Mouse (Mus musculus): ENCODE data around the gene Rgs9.

The Rgs9 gene

GRCm38 (mm10) chr11:109233627-109234026 lies 64.3 kb downstream of the Rgs9 start:
- no peak for DNase-seq

DNA sequence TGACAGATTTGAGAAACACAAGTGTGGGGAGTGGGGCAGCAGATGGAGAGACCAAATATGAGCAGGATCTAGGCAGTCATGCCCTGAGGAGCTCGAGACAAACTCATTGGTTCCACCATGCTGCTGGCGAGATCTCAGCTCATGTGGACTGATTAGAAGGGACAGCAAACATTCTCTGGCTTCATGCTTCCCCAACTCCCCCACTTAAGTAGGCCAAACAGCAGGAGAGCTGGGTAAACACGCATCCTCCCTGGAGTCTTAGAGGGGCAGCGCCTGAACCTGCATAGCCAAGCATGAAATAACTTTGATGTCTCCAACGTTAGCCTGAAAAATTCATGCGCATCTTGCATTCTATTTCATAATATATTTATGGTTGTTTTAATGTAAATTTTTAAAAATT lies 65.1 kb downstream of the Rgs9 start:
- no peak for DNase-seq

DNA sequence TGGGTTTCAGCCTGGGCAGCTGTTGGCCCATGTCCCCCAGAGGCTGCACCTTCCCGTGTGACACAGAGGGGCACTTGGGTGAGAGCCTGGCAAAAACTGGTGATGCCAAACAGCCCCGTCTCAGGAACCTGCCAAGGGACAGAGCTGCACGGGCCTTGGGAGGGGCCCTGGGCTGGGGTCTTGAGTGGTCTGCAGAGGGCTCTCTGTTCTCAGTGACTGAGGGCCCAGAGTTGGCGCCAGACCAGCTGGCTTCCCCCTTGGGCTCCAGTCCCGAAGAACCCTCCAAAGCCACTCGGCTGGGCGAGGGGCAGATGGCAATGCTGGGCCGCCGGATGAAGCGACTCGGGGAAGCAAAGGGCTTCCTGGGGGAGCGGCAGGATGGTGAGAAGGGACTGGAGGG lies 70.8 kb downstream of the Rgs9 start:
- no peak for DNase-seq

DNA sequence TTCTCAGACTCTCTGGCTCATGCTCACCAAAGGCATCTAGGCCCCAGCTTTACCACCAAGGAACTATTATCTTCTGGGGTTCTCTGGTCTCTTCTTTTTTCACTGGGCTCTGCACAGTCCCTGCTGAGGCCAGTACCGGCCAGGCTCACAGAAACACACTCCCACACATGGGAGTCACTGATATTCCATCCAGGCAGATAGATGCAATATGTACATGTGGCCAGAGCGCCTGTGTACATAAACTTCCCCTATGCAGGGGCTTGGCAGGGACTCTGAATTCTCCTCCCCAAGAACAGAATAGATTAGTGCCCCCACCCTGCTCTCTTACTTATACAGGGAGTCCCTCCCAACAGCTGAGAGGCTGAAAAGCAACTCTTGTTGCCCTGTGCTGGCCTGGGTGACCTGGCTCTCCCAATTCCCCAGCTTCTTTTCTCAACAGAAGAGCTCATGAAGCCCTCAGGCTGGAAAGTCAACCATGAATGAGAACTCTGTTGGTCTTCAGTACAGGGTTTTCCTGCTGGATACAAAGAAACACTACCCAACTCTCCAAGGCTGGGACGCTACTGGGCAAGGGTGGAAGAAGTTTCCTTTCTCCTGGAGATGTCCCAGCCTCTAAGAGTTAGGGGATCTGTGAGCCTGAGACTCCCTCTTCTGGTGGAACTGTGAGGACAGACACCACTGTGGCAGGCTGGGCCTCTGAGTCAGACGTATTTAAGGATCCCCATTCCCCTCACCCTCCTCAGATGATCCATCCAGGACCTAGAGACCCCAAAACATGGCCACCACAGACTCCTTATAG lies 76.5 kb downstream of the Rgs9 start:
- peak; percentile 21 for DNase-seq

DNA sequence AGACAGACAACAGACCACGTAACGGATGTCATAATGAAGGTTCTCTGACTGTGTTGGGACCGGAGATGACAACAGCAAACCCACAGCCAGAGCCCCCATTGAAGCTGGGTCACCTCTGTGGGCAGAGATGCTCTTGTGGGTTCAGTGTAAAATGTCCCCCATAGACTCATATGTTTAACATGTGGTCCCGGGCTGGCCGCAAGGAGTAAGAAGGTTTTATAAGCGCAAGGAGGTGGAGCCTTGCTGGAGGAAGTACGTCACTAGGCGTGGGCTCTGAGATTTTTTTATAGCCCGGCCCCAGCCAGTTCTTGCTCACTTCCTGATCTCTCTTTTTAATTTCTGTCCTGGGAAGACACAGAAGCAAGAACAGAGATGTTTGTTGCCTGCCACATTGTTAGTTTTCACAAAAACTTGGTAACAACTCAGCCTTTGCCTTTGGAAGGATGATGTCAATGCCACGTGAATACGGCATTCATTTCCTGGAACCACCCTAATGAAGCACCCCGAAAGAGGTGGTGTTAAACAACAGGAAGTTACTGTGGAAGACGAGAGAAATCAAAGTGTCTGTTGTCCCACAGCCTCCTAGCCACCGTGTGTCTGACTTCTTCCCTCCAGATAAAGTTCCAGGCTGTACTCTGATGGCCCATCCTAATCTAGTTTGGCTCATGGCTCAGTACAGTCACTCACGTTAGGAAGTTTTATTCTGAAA lies 79.1 kb downstream of the Rgs9 start:
- DNase-seq: no peak

- DNase-seq: no peak
These were observed 79.9 kb downstream of the Rgs9 start for GRCm38 (mm10) chr11:109217827-109218536.

GRCm38 (mm10) chr11:109210772-109211171 lies 87.2 kb downstream of the Rgs9 start:
- DNase-seq: no peak

DNA sequence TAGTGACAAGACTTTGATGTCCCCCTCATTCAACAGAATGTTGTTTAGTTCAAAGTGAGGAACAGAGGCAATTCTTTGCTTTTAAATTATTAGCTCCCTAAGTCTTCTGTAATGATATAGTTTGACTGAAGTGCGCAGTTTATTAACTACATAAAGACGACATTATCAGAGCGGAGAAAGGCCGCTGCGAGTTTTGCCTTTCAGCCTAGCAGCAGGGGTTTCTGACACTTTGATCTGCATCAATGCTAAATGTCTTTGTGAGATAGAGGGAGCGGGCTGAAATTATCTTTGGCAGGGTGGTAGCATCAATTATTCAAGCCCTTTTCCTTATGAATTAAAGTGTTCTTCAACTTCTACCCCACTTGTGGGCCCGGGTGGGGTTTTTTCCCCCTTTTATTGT lies 87.6 kb downstream of the Rgs9 start:
- DNase-seq: no peak

DNA sequence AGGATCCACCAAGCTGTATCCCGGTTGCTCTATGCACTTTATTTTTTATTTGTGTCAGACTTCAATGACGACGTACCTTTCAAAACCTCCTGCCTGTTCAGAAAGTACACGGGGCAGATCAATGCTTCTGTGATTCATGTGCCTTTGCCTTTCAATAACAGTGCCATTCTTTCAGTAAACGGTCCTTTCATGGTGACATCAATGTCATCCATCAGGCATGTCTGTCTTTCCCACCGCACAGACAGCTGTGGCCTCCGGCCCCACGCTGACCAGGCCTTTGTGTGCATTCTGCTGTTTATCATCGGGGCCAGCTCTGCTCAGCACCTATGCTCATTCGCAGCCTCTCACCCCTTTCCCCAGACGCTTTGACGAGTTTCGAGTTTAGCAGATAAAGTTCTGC lies 91.2 kb downstream of the Rgs9 start:
- no peak for DNase-seq

- no peak for DNase-seq
These were observed 91.9 kb downstream of the Rgs9 start for GRCm38 (mm10) chr11:109206028-109206427.

DNA sequence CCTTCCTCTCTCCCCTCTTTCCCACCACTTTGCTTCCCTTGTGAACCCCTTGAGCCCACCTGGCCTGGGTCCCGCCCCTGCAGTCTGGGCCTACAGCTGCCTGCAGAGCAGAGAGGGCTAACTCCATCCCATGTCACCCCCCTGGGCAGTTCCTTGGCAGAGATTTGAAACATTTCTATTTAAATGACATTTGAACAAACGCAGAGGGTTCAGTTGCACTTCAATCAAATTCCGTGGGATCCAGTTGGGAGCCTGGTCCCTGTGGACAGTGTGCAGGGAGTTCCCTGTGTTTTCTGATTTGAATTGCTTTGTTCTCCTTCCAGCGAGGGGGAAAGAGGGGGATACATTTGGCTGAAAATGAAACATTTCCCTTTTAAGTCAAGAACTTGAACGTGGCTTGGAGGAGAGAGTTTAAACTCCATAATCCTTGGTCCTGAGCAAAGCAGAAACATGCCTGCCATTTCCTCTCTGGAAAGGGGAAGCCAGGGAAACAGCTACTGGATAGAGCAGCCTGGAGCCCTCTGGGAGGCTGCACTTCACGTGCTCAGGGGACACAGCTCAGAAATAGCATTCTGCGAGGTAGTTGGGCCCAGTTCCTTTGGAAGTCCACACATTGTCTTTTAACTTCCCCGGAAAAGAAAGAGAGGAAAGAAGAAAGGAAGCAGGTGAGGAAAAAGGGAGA lies 98.2 kb downstream of the Rgs9 start:
- no peak for DNase-seq

GRCm38 (mm10) chr11:109192673-109193557 lies 105.0 kb downstream of the Rgs9 start:
- peak; percentile 88 for DNase-seq

DNA sequence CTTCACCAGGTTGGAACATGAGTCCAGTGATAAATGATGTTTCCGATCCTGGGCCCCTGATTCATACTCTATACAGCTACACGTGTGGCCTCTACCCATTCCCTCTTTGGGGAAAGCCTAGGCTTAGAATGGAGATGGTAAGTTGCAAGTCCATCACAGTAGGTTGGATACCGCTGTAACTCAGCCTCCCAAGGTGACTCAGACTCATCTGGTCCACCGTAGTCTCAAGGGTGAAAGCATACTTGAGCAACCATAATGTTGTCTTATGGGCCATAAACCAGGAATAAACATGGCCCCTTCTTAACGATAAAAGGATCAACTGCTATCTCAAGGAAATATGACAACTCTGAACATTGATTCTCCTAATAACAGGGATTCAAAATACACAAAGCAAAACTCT lies 109.7 kb downstream of the Rgs9 start:
- no peak for DNase-seq

DNA sequence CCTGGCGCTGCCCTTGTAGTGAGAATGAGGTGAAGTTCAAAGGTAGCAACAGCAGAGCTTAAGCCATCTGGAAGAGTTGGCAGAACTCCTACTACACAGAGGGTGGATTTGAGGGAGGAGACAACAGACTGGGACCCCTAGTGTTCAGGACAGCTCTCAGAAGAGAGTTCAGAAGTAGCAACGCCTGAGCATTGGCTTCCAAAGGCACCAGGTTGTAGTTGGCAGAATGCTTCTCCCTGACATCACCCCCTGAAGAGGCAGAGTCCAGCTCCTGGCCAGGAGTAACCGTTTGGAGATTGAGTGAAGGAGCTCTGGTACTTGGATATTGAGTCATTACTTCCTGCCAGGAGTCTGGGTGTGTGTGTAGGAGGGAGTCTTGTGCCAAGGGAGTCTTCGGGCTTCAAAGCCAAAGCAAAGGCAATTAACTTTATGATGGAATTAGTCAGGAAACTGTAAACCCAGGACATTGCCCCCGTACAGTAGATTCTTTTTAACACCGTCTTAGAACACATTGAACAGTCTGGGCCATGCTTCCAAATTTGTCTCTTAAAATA lies 110.2 kb downstream of the Rgs9 start:
- DNase-seq: no peak

- DNase-seq: no peak
These were observed 116.8 kb downstream of the Rgs9 start for GRCm38 (mm10) chr11:109181118-109181517.

- DNase-seq: no peak
These were observed 117.6 kb downstream of the Rgs9 start for GRCm38 (mm10) chr11:109180290-109180689.

DNA sequence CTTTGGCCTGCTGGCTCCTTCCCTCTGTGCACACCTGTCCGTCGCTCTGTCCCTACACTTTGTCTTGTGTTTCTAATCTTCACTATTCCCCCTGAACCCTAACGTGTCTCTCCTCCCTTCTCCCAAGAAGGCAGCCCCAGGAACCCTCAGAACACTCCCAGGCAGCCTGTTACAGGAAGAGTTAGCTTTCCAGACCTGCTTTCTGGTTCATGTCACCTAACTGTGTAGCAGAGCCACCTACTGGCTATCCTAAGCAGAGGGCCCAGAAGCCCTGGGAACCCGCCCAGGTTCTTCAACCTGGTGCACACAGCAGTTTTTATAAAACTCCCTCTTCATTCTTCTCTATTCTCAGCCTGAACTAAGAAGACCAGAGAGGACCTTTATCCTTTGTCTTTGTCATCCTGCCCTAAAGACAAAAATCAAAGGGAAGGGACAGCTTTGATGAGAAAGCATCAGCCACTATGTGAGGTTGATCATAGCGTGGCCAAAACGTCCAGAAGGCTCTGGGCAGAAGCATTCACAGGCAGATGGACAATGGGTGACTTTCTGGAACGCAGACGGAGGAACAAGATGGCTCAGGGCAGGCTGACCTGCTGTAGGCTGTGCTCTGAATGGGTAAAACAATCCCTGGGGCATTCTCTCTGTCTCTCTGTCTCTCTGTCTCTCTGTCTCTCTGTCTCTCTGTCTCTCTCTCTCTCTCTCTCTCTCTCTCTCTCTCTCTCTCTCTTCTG lies 119.0 kb downstream of the Rgs9 start:
- peak; percentile 58 for DNase-seq

DNA sequence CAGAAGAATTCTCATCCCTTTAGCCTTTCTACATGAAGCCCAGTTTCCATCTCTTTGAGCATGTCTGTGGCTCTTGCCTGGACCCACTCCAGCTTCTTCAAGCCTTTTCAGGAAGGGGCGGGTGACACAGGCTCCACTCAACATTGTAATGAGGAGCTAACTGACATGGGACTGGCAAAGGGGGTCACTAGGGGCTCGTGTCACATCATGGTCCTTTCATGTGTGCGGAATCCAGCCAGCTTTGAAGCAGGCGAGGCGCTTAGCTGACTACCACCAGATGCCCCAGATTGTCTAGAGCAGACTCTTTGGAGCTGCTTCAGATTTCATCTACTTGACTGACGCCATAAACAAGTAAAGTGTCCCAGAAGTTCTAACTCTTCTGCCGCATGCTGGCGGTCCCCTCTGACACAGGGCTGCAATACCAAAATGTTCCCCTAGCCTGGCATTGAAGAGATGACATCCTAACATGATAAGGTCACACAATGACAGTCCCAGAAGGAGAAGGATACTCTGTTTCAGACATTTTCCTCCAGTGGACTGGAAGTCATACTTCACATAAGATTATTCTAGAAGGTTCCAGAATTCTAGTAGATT lies 122.5 kb downstream of the Rgs9 start:
- DNase-seq: no peak

Measured in kidney, postnatal 10 days (tissue).